Mouse (Mus musculus) heart, postnatal 25 days (tissue): ENCODE data around the gene Ttc16. TPM values are rescaled to one million over a fixed set of nuclear protein-coding genes. Genes with fewer than 3 reads are reported as not detected.

Experiments used
- microRNA-seq: library from miRNA; unstranded; fragments of <30 nt; microRNA quantifications from one replicate; pipeline ENCODE4 v1.2.0, GENCODE M21; 2022
- total RNA-seq, 2 experiments: library from RNA; stranded (reverse); gene quantifications; 2 replicates each; pipeline ENCODE4 v1.2.3; 2021

Gene Ttc16
- total RNA-seq, 2 experiments from 2014 or later: 0.10 to 0.17 TPM

Small RNA genes within 50 kb of the gene (microRNA-seq; reads per million reads assigned to microRNA genes)
- gene Mir2861 (not detected), gene Mir3960 (not detected)

Other genes starting within 250 kb of the Ttc16 start
- gene Fam102a, start 240.3 kb downstream of the Ttc16 start, total RNA-seq: 1 to 10 TPM; 7.8 to 9.2 TPM
- 10 to 100 TPM; 18.6 to 23.3 TPM for gene Dpm2, start 204.8 kb downstream of the Ttc16 start, total RNA-seq
- gene Pip5kl1, start 200.8 kb downstream of the Ttc16 start, total RNA-seq: not detected
- not detected for gene 9430097D07Rik, start 199.9 kb downstream of the Ttc16 start, total RNA-seq
- 10 to 100 TPM; 17.7 to 21.4 TPM for gene St6galnac4, start 188.5 kb downstream of the Ttc16 start, total RNA-seq
- gene St6galnac6, start 175.9 kb downstream of the Ttc16 start, total RNA-seq: 100 to 1,000 TPM; 104 to 110 TPM
- 100 to 1,000 TPM; 733 to 743 TPM for gene Ak1, start 153.9 kb downstream of the Ttc16 start, total RNA-seq
- gene Eng, start 129.0 kb downstream of the Ttc16 start, total RNA-seq: 100 to 1,000 TPM; 126 to 140 TPM
- 1 to 10 TPM; 4.2 to 6.0 TPM for gene Fpgs, start 71.5 kb downstream of the Ttc16 start, total RNA-seq
- 10 to 100 TPM; 23.4 to 26.4 TPM for gene Cdk9, start 62.6 kb downstream of the Ttc16 start, total RNA-seq
- 10 to 100 TPM; 20.7 to 25.4 TPM for gene Sh2d3c, start 54.6 kb downstream of the Ttc16 start, total RNA-seq
- not detected for gene 6330409D20Rik, start 34.6 kb downstream of the Ttc16 start, total RNA-seq
- gene Tor2a, start 18.4 kb downstream of the Ttc16 start, total RNA-seq: 1 to 10 TPM; 8.1 to 8.3 TPM
- gene Ptrh1, start 153 bp upstream of the Ttc16 start, total RNA-seq: 1 to 10 TPM; 2.6 to 4.2 TPM
- not detected for gene Cfap157, start 8.8 kb upstream of the Ttc16 start, total RNA-seq
- gene Stxbp1, start 71.6 kb upstream of the Ttc16 start, total RNA-seq: 10 to 100 TPM; 11.0 to 11.7 TPM
- gene Fam129b, start 100.5 kb upstream of the Ttc16 start, total RNA-seq: 10 to 100 TPM; 23.8 to 31.9 TPM
- 10 to 100 TPM; 54.8 to 58.8 TPM for gene Rpl12, start 185.9 kb upstream of the Ttc16 start, total RNA-seq
- 10 to 100 TPM; 12.4 to 16.4 TPM for gene Lrsam1, start 186.0 kb upstream of the Ttc16 start, total RNA-seq
- 10 to 100 TPM; 14.6 to 16.0 TPM for gene Slc2a8, start 206.4 kb upstream of the Ttc16 start, total RNA-seq